Mouse (Mus musculus) stomach, postnatal 0 days (tissue): ENCODE results near the gene Inf2.
A peak's percentile ranks its signal among the peaks of the same experiment; 100 is the strongest.

Experiments
- CTCF ChIP-seq: IDR thresholded peaks from 2 replicates; pipeline ENCODE4 v1.5.1; 2016; ENCODE audit warnings: antibody characterized with exemption, low read depth, mild to moderate bottlenecking, moderate library complexity
- EP300 ChIP-seq: optimal IDR thresholded peaks from 2 replicates; pipeline ENCODE3; 2016; ENCODE audit warnings: antibody characterized with exemption

GRCm38 (mm10) chr12:112623742-112624141 lies 35.2 kb downstream of the Inf2 start:
- TF ChIP-seq CTCF: peak; percentile 93
- TF ChIP-seq EP300: no peak
